Mouse (Mus musculus) left cerebral cortex, adult 8-10 months (tissue): ENCODE data around the gene Gm37240. TPM values are rescaled to one million over a fixed set of nuclear protein-coding genes. Genes with fewer than 3 reads are reported as not detected.
A peak's percentile ranks its signal among the peaks of the same experiment; 100 is the strongest.
"Not testable (repeated sequence)": the region's sequence is repeated elsewhere in the genome, so short reads cannot be mapped to it uniquely, and the experiment has no call there.

Experiments
- DNase-seq, 2 experiments: peaks; one replicate each; pipeline ENCODE4 v3.0.0; 2022; ENCODE audit warnings: low spot score in 2 of 2
- total RNA-seq, 4 experiments: library from RNA; stranded (reverse); gene quantifications; 2 replicates each; pipeline ENCODE4 v1.2.4; 2022

The Gm37240 gene
- total RNA-seq = 1 to 10 TPM in 2 of 4 experiments, under 1 TPM in 1, not detected in 1; 0.50 to 4.0 (median 1.1) TPM

DNA sequence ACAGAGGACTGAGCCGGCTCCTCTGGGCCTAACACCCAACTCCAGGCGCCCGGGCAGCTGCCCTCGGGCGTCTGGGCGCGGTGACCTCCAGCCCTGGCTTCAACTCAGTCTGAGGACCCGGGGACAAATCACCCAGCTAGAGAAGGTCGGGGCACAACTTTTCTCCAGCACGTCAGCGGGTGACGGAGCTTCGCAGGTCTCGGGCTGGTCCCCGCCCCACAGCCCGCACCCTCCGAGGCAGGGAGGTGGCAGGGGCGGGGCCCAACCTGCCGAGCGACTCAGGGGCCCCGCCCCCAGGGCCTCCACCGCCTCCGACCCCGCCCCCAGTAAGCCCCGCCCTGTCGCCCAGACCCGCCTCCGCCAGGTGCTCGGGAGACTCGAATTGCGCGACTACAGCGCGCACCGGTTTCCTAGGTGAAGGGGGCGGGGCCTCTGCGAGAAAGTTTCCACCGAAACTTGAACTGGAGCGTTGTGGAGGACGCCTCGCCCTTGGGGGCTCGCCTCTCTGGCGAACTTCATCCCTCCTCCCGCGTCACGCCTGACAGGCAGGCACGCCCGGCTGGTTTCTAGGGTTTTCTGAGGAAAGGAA is at the start of gene Gm37240, which contains the start of gene Glt28d2:
Gene Gm37240 (minus strand): TSS at position 280 of the 589 bp plus-strand sequence.
Gene Glt28d2 (minus strand): TSS at position 278 of the 589 bp plus-strand sequence.
- peak; percentile 27 to 51 for DNase-seq

DNA sequence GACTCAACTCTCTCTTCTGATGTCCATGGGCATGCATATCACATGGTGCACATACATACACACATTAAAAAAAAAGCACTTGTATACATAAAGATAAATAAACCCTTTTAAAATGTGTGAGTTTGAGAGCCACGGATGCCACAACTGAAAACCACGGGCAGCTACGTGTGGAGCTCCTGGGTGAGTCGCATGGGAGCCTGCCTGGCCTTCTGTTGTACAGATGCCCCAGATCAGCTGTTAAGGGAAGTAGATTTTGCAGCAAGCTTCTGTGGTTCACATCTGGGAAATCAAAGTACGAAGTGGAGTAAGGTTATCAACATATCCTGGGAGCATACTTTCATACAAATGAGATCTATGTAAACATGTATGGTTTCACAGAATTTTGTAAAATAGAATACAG is 46.3 kb upstream of the Gm37240 start:
- no peak for DNase-seq

DNA sequence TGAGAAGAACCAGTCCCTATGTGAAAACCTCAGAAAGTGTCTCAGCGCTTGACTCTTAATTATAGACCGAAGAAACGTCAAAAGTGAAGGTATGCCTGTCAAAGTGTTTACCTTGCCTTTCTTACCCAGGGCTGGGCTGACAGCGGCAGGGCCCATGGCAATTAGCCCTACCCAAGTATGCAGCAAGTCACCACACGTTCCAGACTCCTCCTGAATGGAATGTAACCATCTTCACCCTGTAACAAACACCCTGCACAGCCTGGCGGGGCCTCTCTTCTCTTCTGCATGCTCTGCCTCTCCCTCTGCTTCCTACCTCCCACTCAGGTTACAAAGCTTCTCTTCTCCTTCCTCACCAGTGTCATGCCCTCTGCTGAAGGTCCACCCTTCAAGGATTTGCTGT is 44.5 kb upstream of the Gm37240 start:
- no peak for DNase-seq

DNA sequence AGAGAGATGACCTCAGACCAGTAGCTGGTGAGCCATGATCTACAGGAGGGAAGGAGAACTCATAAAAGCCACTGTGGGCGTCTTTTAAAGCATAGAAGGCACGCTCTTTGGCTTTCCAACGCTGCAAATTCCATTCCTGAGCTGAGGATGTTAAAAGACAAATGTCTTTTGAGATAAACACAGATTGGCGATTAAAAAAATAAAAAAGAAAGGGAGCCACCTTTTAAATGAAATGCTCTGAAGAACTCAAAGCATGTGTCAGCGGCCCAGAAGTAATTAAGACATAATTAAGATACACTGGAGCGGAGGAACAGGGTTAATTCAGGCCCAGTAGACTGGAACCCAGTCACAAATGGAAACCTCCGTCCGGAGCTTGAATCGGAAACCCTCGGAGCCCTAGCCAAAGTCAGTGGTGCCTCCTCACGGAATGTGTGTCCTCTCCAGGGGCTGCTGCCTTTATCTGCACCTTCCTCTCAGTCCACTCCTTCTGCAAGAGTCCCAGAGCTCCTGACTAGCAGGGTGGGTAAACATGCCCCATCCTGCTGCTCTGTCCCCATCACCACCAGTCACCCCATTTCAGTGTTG is 43.4 kb upstream of the Gm37240 start:
- DNase-seq = no peak

DNA sequence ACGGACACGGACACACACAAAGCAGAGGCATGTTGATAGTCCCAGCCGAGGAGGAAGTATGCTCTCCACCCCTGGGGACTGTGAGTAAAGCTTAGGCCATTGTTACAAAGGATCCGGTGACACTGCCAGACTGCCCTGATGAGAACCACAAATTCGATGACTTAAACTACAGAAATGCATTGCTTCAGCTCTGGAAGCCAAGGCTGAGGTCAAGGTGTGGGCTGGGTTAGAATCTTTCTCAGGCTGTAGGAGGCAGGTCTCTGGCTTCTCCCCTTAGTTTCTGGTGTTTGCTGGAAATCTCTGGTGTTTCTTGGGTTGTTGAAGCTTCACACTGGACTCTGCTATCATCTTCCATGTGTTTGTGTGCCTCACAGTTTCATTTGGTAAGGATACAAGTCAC is 42.4 kb upstream of the Gm37240 start:
- no peak for DNase-seq

DNA sequence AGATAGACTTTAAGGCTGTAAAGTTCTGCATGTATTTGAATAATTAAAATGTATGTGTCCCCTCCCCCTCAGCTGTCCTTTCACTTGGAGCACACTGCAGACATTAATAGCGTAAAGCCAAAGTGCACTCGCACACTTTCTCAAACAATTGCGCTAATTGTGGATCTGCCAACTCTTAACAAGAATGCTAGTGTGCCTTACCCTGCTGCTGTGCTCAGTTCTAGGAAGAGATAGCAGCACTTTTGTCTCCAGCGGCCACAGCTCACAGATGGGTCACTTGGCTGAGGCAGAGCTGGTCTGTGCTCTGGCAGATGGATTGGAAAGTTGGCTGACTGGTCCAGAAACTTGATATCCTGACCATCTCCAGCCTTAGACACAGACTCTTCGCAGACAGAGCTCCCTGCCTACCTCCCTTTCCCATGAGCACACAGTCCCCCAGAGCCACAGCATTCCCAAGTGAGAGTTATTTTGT is 40.9 kb upstream of the Gm37240 start:
- DNase-seq = peak in 1 of 2 experiments; percentile 50

DNA sequence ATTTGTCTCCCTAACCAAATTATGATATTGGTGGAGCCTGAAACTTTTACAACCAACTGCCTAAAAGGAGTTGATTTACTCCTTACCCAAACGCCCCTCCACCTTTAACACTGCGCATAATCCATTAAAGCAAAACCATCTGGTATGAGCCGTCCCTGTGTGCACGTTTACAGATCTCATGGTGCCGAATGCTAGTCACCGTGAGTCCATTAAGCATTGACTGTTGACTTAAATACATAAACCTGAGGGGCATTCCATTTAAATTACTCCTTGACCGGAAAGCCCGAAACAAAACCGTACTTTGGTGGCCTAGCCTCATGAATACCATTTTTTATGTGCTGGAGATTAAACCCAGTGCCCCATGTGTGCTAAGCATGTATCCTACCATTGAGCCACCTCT is 40.0 kb upstream of the Gm37240 start:
- no peak for DNase-seq

DNA sequence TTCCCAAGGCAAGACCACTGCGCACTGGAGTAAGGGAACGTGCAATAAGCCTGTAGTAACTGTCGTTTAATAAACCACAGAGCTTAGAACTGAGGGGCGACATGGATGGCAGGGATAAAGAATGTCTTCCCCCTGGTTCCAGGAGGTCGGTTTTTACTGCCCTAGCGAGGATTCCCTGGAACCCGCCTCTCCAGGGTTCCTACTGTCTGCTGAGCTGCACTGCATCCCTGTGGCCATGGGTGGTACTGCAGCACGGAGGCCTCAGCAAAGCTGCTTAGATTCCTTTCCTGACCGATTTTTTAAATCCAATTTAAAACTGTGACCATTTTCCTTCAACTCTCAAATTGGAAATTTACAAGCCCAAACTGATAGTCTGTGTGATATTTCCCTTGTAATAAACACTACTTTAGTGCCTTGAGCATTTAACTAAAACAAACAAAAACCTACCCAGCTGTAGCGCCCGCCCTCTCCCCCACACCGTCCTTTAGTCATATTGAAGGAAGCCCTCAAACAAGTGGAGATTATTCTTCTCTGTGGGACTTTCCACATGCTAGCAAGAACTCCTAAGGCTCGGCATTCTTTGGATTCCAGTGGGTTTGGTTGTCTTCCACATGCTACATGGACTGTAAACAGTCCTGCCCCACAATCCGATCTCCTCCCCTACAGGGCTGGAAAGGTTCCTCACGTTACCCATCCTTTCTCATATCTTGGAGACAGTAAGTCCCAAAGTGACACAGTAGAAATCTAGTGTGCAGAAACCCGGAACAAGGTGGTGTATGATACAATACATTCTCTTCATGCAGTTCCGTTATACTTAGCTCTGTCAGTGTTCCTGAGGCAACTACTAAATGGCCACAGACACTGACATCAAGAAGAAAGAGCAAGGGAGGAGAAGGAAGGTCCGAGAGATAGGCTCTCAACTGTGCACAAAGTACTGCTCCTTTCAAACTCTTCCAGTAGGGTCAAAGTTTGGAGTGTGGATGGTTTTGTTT is 36.9 kb upstream of the Gm37240 start:
- DNase-seq = peak; percentile 54 to 86

DNA sequence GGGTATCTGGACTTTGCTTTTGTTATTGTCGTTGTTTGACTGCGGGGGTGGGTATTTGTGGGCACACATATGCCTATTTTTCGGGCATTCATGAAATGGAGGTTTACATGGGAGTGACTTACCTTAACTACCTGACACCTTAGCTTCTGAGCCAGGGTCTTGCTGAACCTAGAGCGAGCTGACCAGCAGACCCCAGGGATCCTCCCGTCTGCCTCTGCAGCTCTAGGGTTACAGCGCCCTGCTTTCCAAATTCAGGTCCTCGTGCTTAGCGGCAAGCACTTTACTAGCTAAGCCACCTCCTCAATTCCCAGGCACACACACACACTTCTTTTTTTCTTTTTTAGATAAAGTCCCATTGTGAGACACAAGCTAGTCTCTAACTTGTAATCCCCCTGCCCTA is 36.0 kb upstream of the Gm37240 start:
- DNase-seq = no peak

DNA sequence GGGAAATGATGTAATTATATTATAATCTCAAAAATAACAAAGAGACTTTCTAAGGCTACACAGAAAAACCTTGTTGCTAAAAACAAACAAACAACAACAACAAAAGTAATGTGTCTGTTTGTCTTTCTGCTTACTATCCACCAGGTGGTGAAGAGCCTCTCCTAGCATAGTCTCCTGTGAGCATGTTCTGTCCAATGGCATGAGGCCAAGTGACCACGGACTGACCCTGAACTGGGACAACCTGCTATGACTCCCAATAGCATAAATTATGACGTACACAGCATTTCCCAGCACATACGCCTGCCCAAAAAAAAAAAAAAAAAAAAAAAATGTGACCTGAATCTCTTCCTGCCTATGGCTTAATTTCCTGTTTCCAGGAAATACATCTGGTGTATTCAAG is 35.0 kb upstream of the Gm37240 start:
- DNase-seq = no peak

DNA sequence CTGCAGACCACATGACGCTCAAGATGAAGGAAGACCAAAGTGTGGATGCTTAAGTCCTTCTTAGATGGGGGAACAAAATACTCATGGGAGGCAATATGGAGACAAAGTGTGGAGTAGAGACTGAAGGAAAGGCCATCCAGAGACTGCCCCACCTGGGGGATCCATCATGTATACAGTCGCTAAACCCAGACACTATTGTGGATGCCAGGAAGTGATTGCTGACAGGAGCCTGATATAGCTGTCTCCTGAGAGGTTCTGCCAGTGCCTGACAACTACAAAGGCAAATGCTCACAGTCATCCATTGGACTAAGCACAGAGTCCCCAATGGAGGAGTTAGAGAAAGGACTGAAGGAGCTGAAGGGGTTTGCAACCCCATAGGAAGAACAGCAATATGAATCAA is 33.4 kb upstream of the Gm37240 start:
- not testable (repeated sequence) for DNase-seq

DNA sequence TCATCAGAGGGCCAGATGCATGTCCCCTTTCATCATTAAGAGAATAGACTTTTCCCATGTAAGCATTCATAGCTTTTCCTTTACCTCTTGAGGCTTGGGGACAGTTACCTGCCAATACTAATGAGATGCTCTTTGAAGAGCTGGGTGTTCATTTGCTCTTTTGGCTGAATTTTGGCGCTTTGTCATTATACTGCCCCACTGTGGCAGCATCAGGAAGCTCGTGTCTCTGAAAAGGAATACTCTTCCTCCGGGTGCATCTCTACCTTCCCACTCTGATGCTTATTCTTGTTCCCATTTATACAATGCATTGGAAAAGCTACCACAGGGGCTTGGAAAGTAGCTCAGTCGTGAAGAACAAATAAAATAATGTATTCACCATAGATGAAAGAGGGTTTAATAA is 30.3 kb upstream of the Gm37240 start:
- no peak for DNase-seq

DNA sequence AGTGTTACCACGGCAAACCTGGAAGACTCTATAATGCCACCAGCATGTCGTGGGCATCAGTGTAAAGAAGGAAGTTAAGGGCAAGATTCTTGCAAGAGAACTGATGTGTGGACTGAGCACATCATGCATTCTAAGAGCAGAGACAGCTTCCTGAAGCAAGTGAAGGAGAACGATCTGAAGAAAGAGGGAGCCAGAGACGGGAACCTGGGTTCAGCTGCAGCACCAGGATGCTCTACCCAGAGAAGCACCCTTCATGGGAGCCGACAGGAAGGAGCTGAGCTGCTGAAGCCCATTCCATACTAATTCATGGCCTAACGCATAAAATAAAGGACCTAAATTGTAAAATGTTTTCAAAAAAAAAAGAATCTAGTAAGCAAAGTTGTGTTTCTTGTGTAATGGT is 27.5 kb upstream of the Gm37240 start:
- no peak for DNase-seq

DNA sequence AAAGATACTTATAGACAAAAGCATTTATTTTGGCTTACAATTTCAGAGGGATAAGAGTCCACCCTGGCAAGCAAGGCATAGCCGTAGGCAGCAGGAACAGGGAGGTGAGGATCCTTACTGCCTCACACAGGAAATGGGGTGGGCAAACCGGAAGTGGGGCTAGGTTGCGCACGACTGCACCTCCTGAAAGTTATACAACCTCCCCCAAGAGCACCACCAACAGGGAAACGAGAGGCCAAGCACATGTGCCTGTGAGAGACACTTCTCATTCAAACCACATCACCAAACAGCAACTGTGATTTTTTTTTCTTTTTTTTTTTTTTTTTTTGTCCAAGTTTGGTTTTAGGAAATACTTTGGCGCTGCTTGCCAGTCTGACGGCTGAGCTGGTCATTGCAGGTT is 19.8 kb upstream of the Gm37240 start:
- DNase-seq = no peak

DNA sequence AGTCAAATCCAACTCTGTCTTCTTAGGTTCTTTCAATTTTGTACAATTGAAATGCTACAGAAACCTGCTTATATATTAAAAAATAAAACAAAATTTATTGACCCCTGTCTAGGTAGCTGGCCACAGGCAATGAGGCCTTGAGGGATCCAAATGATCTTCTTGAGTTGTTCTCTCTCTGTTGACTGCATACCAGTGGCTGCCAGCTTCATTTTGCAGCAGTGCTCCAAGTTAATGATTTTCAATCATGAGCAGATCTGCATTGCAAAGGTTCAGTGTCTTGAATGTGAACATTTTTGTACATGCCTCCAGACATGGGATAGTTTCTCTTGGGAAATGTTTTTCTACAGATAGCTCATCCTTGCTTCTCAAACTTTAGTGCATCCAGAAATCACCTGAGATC is 17.1 kb upstream of the Gm37240 start:
- no peak for DNase-seq

DNA sequence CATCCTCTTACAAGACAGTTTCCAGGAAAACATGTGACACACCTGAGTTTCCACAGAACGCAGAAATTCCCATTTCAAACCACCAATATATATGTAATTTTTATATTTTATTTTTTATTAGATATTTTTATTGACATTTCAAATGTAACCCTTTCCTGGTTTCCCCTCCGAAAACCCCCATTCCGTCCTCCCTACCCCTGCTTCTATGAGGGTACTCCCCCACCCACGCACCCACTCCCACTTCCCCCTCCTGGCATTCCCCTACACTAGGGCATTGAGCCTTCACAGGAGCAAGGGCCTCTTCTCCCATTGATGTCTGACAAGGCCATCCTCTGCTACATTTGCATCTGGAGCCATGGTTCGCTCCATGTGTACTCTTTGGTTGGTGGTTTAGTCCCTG is 7.7 kb upstream of the Gm37240 start:
- DNase-seq = no peak

DNA sequence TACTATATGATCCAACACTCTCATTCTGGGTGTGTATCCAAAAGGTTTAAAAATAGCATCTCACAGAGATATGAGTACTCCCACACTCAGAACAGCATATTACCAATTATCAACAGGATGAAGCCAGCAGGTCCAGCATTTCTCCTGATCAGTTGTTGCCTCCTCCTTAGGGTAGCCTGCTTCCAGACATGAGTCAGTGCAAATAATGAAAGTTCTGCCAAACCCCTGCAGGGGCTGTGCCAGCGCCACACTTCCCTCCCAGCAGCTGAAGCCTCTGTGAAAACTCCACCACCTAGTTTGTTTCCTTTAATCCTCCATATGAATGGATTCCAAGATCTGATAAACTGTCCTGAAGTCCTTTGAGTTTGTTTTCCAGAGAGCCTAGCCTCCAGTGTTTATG is 4.3 kb upstream of the Gm37240 start:
- DNase-seq = peak in 1 of 2 experiments; percentile 33

DNA sequence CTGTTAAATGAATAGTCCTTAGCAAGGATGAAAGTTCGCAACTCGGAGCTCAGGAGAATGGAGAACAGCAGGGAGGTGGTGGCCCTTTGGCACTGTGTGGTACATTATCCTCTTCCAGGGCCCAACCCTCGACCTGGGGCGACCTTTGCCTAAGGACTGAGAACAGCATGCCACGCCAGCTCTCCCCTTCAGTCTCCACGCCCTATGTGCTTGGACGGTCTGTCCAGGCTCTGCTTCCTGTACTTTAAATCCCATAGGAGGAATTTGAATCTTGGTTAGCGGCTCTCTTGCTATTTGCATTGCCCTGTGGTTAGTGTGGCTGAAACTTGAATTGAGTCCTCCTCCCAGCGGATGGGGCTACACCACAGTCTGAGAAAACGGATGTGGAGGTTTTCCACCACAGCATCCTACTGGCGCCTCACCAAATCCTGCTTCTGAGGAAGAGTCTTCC is 928 bp upstream of the Gm37240 start:
- peak; percentile 2 to 7 for DNase-seq

DNA sequence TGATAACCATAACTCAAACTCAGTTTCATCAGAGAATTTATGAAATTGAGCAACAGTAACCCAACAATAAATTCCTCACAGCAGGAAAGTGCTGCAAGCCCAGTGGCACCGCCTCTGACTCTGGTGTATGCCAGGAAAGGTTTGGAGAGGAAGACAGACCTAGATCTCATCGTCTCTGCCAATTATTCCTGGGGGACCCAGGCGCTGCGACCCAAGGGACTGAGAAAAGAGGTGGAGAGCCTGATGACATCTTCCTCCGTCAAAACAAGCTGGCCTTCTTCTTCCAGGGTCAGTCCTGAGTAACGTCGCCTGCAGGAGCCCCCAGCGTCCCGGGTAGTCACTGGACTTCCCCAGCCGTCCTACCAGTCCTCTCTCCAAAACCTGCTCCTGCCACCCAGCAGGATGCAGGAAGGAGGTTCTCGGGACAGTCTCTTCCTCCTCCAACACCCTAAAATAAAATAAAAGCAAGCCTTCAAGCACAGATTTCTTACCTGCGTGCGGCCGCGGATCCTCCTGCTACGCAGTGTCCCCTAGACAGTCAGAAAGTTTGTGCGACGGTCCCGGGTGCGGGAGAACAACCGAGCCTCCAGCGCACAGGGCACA is 581 bp downstream of the Gm37240 start:
- no peak for DNase-seq

DNA sequence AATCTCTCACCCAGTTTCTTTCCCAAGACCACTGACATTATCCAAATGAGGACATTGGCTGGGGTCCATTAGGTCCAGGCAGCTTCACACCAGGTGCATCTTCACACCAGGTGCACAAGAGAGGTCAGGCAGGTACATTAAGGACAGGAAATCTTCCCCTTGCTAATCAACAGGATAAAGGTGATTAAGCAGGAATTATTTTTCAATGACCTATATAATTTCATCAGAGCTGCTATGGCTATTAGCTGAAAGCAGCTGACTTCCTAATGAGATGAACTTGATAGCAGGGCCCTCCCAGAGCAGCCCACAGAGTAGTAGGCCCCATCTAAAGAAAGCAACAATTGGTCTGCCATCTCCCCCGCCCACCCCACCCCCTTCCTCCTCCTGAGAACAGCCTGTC is 1.4 kb downstream of the Gm37240 start:
- no peak for DNase-seq

DNA sequence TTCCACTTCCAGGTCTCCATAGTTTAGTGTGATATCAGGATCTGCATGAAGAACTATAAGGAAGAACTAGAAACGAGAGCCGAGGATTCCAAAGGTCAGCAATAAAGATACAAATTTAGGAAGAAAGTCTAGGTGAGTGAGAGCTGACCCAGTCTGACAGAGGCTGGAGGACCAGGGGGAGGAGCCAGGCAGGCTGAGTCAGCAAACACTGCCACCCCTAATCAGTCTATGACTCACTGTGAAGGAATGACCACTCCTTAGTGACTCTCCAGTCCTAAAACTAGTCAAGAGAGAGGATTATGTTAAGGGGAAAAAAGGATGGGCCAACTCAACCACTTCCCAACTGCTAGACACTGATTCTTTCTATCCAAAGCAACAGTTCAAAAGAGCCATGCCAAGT is 6.6 kb downstream of the Gm37240 start:
- DNase-seq = no peak

DNA sequence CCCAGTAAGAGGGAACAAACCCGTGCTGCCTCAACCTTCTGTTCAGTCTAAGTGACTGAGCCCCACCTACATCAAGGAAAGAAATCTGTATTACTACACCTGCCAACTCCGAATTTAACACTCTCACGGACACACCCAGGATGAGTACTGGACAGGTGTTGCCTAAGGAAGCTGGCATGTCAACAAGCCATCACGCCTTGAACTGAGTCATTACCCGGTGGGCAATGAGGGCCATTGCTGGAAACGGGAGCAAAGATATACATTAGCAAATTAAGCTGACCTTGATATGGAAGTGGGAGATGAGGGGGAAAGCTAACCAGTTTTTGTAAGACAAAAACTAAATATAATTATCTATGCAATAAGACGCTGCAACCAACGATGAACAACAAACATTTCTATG is 7.2 kb downstream of the Gm37240 start:
- DNase-seq = no peak
